Mouse (Mus musculus): ENCODE data around the gene Clec10a. TPM values are rescaled to one million over a fixed set of nuclear protein-coding genes. Genes with fewer than 3 reads are reported as not detected.

Gene Clec10a
- polyA plus RNA-seq, 2 experiments, result 1.6 to 1.8 TPM

- no peaks in the 10 kb centered on the region for H3K9me3 ChIP-seq (ENCODE audit: control insufficient read depth, low read length)
- WGBS, result 5% methylated on average over 23 of the region's 26 CpGs
- H3K4me2 ChIP-seq (replicated peaks; ENCODE audit: low read depth, low read length, severe bottlenecking), result peak overlapping the region; percentile 56
- ATAC-seq (ENCODE audit: low FRiP score, low read depth), result no peak
- peak overlapping the region; percentile 33 for H3K4me3 ChIP-seq (replicated peaks; ENCODE audit: low read length)
- DNase-seq (ENCODE audit: low spot score), result no peak
- no peak for TF ChIP-seq POLR2A (IDR thresholded peaks at IDR 0.05; ENCODE audit: borderline replicate concordance, extremely low read depth, insufficient read depth, insufficient read length)
- H3K27ac ChIP-seq (replicated peaks; ENCODE audit: low read depth, low read length), result no peak overlapping the region
- H3K4me1 ChIP-seq (ENCODE audit: control insufficient read depth, insufficient read depth, low read length), result peaks cover 12% of the 10 kb centered on the region
- H3K9ac ChIP-seq (ENCODE audit: low read depth, low read length, severe bottlenecking), result peak overlapping the region; percentile 48
- H3K36me3 ChIP-seq (ENCODE audit: control insufficient read depth, insufficient read depth, low read length), result peaks cover 6% of the 10 kb centered on the region
- H3K27me3 ChIP-seq (ENCODE audit: control insufficient read depth, insufficient read depth, low read length), result peaks cover 39% of the 10 kb centered on the region
Observed at GRCm38 (mm10) chr11:70213736-70214135, 57.7 kb downstream of the Clec10a start.

- Histone ChIP-seq H3K4me1 (ENCODE audit: control insufficient read depth, insufficient read depth, low read length) (peaks cover 12% of the 10 kb centered on the region), H3K27ac (replicated peaks; ENCODE audit: low read depth, low read length) (no peak overlapping the region), H3K36me3 (ENCODE audit: control insufficient read depth, insufficient read depth, low read length) (peaks cover 6% of the 10 kb centered on the region), H3K4me3 (replicated peaks; ENCODE audit: low read length) (peak overlapping the region; percentile 33), H3K4me2 (replicated peaks; ENCODE audit: low read depth, low read length, severe bottlenecking) (peak overlapping the region; percentile 56), H3K9me3 (ENCODE audit: control insufficient read depth, low read length) (no peaks in the 10 kb centered on the region), H3K9ac (ENCODE audit: low read depth, low read length, severe bottlenecking) (peak overlapping the region; percentile 48), H3K27me3 (ENCODE audit: control insufficient read depth, insufficient read depth, low read length) (peaks cover 39% of the 10 kb centered on the region)
- DNase-seq (ENCODE audit: low spot score) (no peak), ATAC-seq (ENCODE audit: low FRiP score, low read depth) (no peak)
- WGBS, result under 1% methylated on average over 40 of the region's 46 CpGs
- no peak for TF ChIP-seq POLR2A (IDR thresholded peaks at IDR 0.05; ENCODE audit: borderline replicate concordance, extremely low read depth, insufficient read depth, insufficient read length)
Observed at GRCm38 (mm10) chr11:70214191-70214855, 58.3 kb downstream of the Clec10a start.

GRCm38 (mm10) chr11:70214856-70215209 is 58.8 kb downstream of the Clec10a start:
- Histone ChIP-seq H3K27me3 (ENCODE audit: control insufficient read depth, insufficient read depth, low read length) (peaks cover 39% of the 10 kb centered on the region), H3K36me3 (ENCODE audit: control insufficient read depth, insufficient read depth, low read length) (peaks cover 6% of the 10 kb centered on the region), H3K9me3 (ENCODE audit: control insufficient read depth, low read length) (no peaks in the 10 kb centered on the region), H3K4me1 (ENCODE audit: control insufficient read depth, insufficient read depth, low read length) (peaks cover 16% of the 10 kb centered on the region), H3K9ac (ENCODE audit: low read depth, low read length, severe bottlenecking) (no peak overlapping the region), H3K4me3 (replicated peaks; ENCODE audit: low read length) (peak overlapping the region; percentile 33), H3K4me2 (replicated peaks; ENCODE audit: low read depth, low read length, severe bottlenecking) (peak overlapping the region; percentile 56), H3K27ac (replicated peaks; ENCODE audit: low read depth, low read length) (no peak overlapping the region)
- ATAC-seq (ENCODE audit: low FRiP score, low read depth) (0 out of 2 replicates have a peak, but pooled peaks have one; percentile 25), DNase-seq (ENCODE audit: low spot score) (no peak)
- no peak for TF ChIP-seq POLR2A (IDR thresholded peaks at IDR 0.05; ENCODE audit: borderline replicate concordance, extremely low read depth, insufficient read depth, insufficient read length)
- 6% methylated on average over 13 of the region's 18 CpGs for whole genome bisulfite sequencing

GRCm38 (mm10) chr11:70215301-70215700 is 59.3 kb downstream of the Clec10a start:
- no peak overlapping the region for H3K27ac ChIP-seq (replicated peaks; ENCODE audit: low read depth, low read length)
- peak overlapping the region; percentile 33; the same call in 1 of the 2 replicates for H3K4me3 ChIP-seq (replicated peaks; ENCODE audit: low read length)
- DNase-seq (ENCODE audit: low spot score) (no peak), ATAC-seq (ENCODE audit: low FRiP score, low read depth) (no peak)
- H3K27me3 ChIP-seq (ENCODE audit: control insufficient read depth, insufficient read depth, low read length), result peaks cover 39% of the 10 kb centered on the region
- no peak overlapping the region for H3K9ac ChIP-seq (ENCODE audit: low read depth, low read length, severe bottlenecking)
- TF ChIP-seq POLR2A (IDR thresholded peaks at IDR 0.05; ENCODE audit: borderline replicate concordance, extremely low read depth, insufficient read depth, insufficient read length), result no peak
- H3K4me2 ChIP-seq (replicated peaks; ENCODE audit: low read depth, low read length, severe bottlenecking), result peak overlapping the region; percentile 56; the same call in 1 of the 2 replicates
- H3K36me3 ChIP-seq (ENCODE audit: control insufficient read depth, insufficient read depth, low read length), result peaks cover 6% of the 10 kb centered on the region
- peaks cover 21% of the 10 kb centered on the region for H3K4me1 ChIP-seq (ENCODE audit: control insufficient read depth, insufficient read depth, low read length)
- H3K9me3 ChIP-seq (ENCODE audit: control insufficient read depth, low read length), result no peaks in the 10 kb centered on the region
- 15% methylated on average over 22 of the region's 22 CpGs for WGBS

- no peak for DNase-seq (ENCODE audit: low spot score)
- 70% methylated on average over 3 of the region's 3 CpGs for WGBS
- TF ChIP-seq POLR2A (IDR thresholded peaks at IDR 0.05; ENCODE audit: borderline replicate concordance, extremely low read depth, insufficient read depth, insufficient read length), result no peak
- ATAC-seq (ENCODE audit: low FRiP score, low read depth), result no peak
- Histone ChIP-seq H3K27ac (replicated peaks; ENCODE audit: low read depth, low read length) (no peak overlapping the region), H3K9me3 (ENCODE audit: control insufficient read depth, low read length) (no peaks in the 10 kb centered on the region), H3K9ac (ENCODE audit: low read depth, low read length, severe bottlenecking) (no peak overlapping the region), H3K4me1 (ENCODE audit: control insufficient read depth, insufficient read depth, low read length) (peaks cover 24% of the 10 kb centered on the region), H3K4me3 (replicated peaks; ENCODE audit: low read length) (no peak overlapping the region), H3K36me3 (ENCODE audit: control insufficient read depth, insufficient read depth, low read length) (peaks cover 6% of the 10 kb centered on the region), H3K4me2 (replicated peaks; ENCODE audit: low read depth, low read length, severe bottlenecking) (no peak overlapping the region), H3K27me3 (ENCODE audit: control insufficient read depth, insufficient read depth, low read length) (peaks cover 39% of the 10 kb centered on the region)
Observed at GRCm38 (mm10) chr11:70216103-70216502, 60.1 kb downstream of the Clec10a start.

All from limb, embryonic 14.5 days (tissue).